Mouse (Mus musculus) Patski (cell line): Measurements from ENCODE around the gene Slc35a3. TPM values are rescaled to one million over a fixed set of nuclear protein-coding genes. Genes with fewer than 3 reads are reported as not detected.
"Not testable (repeated sequence)": the region's sequence is repeated elsewhere in the genome, so short reads cannot be mapped to it uniquely, and the experiment has no call there.

Source experiments
- ATAC-seq: fragments of 100-300 bp; one replicate; pipeline ENCODE4 v1.8.0; 2021
- CTCF ChIA-PET: fragments of 350-600 bp; sonication (Branson Sonifier 250); formaldehyde crosslinking; loops from one replicate; lab custom pipeline; 2022; ENCODE audit warnings: inconsistent platforms; lab: Charles Lee
- POLR2A ChIA-PET: fragments of 350-600 bp; sonication (Branson Sonifier 250); formaldehyde crosslinking; loops from one replicate; lab custom pipeline; 2022; ENCODE audit warnings: antibody characterized with exemption, inconsistent platforms; lab: Charles Lee
- DNase-seq: peaks from one replicate; pipeline ENCODE4 v3.0.0-alpha.2; 2011; ENCODE audit warnings: low read depth, low spot score
- H3K27me3 ChIP-seq: fragments of 371-371 bp; one replicate; pipeline ENCODE4 v1.5.1; 2021
- CTCF ChIP-seq: fragments of 100-300 bp; IDR thresholded peaks from one replicate; pipeline ENCODE4 v1.5.1; 2021
- in situ Hi-C: fragments of 300-500 bp; cut with MboI; formaldehyde crosslinking; loops from 3 replicates; pipeline ENCODE4 v1.11.1; 2018; ENCODE audit warnings: low pct_unique_long_range_greater_than_20kb, mixed read lengths
- polyA plus RNA-seq: library from polyadenylated mRNA; unstranded; gene quantifications from one replicate; pipeline ENCODE4 v1.2.3, GENCODE M21; 2021

Slc35a3 gene
- polyA plus RNA-seq, 1 experiment from 2014 or later, result 44.0 TPM

DNA sequence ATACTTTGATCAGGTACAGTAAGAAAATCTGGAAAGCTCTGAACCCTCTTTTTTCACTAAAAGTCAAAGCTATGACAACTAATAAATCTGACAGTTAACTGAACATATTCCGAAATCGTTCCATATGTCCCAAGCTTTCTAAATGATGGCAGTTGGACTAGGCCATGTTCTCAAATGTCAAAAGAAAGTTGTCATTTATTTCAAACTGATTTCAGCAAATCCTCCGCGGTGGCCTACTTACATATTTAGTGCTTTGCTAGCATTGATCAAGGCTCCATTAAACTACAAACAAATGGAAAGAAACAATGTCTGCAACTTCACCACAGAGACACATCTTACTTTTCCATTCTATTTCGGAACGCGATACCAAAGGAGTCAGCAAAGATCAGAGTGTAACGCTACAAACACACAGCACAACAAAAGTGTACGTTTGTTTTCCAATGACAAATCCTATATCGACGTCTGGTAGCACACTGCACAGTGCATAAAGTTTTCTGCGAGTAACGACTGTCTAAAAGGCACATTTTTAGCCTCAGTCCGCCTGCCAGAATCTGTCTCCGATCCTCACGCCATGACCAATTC, 51.3 kb downstream of the Slc35a3 start:
- POLR2A ChIA-PET, result interaction anchor here (0.6 to 0.8 kb wide), 3 partner anchors 63 to 87 kb away, joined by 4 to 8 read pairs (median 5); partner anchors contain the start of gene Sass6
- no peak for DNase-seq

DNA sequence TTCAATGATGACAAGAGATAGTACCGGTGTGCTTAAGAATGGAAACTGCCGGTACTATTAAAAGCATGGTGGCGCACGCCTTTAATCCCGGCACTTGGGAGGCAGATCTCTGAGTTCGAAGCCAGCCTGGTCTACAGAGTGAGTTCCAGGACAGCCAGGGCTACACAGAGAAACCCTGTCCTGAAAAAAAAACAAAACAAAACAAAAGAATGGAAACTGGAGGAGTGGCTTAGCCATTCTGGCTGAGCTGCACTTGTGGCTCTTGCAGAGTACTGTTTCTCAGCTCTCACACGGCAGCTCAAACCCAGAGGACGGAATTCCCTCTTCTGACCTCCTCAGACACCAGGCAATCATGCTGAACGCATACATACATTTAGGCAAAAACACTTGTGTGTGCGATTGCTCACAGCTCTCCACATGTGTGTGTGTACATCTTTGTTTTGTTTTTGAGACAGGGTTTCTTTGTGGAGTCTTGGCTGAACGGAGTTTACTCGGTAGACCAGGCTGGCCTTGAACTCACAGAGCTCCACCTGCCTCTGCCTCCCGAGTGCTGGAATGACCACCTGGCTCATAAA, 52.7 kb downstream of the Slc35a3 start:
- POLR2A ChIA-PET, result interaction anchor here (0.6 kb wide), 1 partner anchor 76 kb away, joined by 8 read pairs; no protein-coding TSS in a partner anchor
- TF ChIP-seq CTCF, result no peak
- DNase-seq, result no peak
- ATAC-seq, result no peak
- CTCF ChIA-PET, result interaction anchor here (0.7 to 2.3 kb wide), 7 partner anchors 10 to 79 kb away, joined by 3 to 12 read pairs (median 4); no protein-coding TSS in a partner anchor
- in situ Hi-C loops, result no loop called here
- H3K27me3 ChIP-seq, result no peaks in the 10 kb centered on the region

More for the DNA sequence above, 51.3 kb downstream of the Slc35a3 start:
- H3K27me3 ChIP-seq, result no peaks in the 10 kb centered on the region
- in situ Hi-C loops, result no loop called here
- ATAC-seq, result no peak
- no peak for TF ChIP-seq CTCF
- CTCF ChIA-PET, result interaction anchor here (0.6 to 1.4 kb wide), 6 partner anchors 10 to 329 kb away, joined by 3 to 4 read pairs (median 3); no protein-coding TSS in a partner anchor

DNA sequence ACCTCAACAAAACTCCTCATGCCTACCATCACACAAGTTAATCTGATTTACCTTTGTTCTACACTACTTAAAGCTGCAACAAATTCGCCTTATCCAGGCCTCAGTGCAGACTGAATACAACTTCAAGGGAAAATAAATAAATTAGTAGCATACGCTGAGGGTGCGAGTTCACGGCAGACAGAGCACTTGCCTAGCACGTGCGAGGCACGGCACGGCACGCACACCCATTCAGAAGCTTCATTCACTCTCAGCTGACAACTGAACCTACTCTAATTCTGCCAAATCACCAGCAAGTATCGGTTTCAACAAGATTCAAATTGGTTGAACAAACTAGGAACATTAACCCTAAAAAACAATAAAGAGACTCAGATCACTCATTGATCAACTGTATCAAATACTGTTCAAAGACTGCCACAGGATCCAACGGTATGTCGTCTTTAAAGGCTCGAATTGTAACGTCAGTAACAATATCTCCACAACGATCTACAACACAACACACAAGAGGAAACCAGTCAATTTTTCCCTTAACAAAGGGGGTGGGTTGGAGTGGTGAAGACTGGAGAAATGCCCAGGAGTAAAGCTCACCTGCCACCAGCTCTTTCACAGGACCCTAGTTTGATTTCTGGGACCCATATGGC, 53.6 kb downstream of the Slc35a3 start:
- no peak for TF ChIP-seq CTCF
- in situ Hi-C loops, result no loop called here
- CTCF ChIA-PET, result interaction anchor here (1.3 to 2.3 kb wide), 2 partner anchors 9 to 40 kb away, joined by 3 to 12 read pairs; no protein-coding TSS in a partner anchor
- DNase-seq (no peak), ATAC-seq (no peak)
- H3K27me3 ChIP-seq, result no peaks in the 10 kb centered on the region
- POLR2A ChIA-PET, result no interaction called here

DNA sequence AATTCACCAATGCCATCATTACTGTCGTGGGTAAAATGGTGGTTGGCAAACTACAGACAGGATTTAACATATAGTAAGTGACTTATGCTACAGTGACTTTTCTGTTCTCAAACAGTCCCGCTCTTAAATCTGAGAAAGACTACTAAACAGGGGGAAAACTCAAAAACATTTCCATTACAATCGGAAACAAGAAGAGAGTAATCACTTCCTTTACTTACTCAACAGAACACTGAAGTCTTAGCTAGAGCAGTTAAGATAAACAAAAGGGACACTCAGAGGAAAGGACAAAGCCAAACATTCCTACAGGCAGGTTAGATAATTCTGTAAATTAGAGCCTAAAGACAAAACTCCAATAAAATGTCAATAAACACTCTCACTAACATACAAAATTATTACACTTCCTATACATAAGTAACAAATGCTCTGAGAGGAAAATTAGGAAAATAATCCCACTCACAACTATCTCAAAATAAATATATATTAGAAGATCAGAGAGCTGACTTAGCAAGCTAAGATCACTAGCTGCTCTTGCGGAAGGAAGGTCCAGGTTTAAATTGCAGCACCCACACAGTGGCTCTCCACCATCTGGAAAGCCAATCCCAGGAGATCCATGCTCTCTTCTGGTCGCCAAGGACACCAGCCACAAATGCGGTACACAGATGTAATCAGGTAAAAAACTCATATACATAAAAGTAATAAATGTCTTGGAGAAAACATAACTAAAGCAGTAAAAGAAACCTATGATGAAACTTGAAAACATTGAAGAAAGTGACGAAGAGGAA, 56.3 kb downstream of the Slc35a3 start:
- CTCF ChIA-PET, result no interaction called here
- POLR2A ChIA-PET, result no interaction called here
- in situ Hi-C loops, result no loop called here
- no peaks in the 10 kb centered on the region for H3K27me3 ChIP-seq
- TF ChIP-seq CTCF, result no peak
- DNase-seq, result no peak
- ATAC-seq, result no peak

DNA sequence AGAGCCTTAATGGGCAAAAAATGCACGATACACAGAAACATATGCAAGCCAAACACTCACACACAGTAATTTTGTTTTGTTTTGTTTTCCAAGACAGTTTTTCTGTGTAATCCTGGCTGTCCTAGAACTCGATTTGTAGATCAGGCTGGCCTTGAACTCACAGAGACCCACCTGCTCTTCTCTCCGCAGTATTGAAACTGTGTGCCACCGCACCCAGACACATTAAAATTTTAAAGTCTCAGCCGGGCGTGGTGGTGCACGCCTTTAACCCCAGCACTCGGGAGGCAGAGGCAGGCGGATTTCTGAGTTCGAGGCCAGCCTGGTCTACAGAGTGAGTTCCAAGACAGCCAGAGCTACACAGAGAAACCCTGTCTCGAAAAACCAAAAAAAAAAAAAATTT, 58.6 kb downstream of the Slc35a3 start:
- CTCF ChIA-PET, DNase-seq, ATAC-seq, H3K27me3 ChIP-seq, POLR2A ChIA-PET, in situ Hi-C loops: not testable (repeated sequence)

DNA sequence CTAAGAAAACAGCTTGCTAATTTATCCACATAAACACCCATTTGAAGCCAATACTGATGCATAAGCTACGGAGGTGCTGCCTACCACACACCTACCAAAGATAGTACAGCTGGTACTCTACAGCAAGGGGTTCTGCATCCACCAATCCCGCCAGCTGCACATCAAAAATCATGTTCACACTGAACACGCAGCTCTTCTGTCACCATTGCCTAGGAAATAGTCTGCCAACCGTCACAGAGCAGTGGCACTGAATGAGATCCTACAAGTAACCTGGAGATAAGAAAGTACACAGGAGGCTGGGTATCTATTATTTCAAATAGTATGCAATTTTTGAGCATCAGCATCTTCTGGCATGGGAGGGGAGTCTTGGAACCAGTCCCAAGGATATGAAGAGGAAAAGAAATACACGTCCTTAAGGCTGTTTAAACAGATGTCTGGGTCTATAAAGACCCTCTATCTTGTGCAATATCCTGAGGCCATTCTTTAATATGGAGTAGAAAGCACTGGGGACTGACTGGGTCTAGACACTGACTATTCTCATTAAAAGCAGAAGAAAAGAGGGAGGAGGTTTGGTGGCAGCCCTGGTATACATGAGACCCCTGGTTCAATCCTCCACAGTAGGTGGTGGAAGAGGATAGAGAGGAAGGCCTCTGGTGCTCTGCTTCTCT, 59.2 kb downstream of the Slc35a3 start:
- ChIA-PET CTCF (no interaction called here), POLR2A (interaction anchor here (1.1 kb wide), 1 partner anchor 17 kb away, joined by 4 read pairs; no protein-coding TSS in a partner anchor)
- no peaks in the 10 kb centered on the region for H3K27me3 ChIP-seq
- ATAC-seq (no peak), DNase-seq (no peak)
- in situ Hi-C loops, result no loop called here
- no peak for TF ChIP-seq CTCF

DNA sequence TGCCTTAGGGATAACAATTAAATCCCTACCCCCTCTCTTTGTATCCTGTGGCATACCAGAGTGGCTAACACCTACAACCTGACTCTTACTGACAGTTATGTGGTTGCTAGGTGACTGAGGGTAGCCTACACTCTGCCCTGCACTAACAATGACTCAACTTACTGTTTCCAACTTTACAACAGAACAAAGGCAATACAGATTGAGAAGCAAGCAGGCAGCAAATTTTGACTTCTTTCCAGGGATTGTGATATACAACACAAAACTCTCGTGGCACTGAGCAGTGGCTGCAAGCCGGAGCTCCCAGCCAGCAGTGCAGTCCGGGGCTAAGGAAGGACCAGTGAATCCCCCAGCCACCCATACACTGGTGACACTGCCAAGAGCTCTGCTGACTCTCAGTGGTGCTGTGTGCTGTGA, 60.6 kb downstream of the Slc35a3 start:
- in situ Hi-C loops, result no loop called here
- POLR2A ChIA-PET, result no interaction called here
- TF ChIP-seq CTCF, result no peak
- peak; percentile 47 for DNase-seq
- peak; percentile 88 for ATAC-seq
- CTCF ChIA-PET, result interaction anchor here (0.6 kb wide), 1 partner anchor 9 kb away, joined by 3 read pairs; no protein-coding TSS in a partner anchor
- no peaks in the 10 kb centered on the region for H3K27me3 ChIP-seq

DNA sequence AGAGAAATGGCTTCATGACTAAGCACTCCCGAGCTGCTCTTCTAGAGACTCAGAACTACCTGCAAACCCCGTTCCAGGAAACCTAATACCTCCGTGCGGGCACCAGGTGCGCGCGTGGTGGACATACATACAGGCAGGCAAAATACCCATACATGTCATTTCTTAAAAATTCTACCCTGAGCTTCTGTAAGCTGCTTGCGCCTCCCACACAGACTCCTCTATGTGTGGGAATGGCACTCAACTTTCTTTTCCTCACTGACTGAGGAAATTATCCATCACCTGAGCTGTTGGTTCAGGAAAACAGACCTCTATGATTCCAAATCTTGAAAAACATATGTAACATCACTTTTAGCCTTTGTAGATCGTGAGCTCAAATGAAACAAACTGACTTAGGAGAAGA, 61.9 kb downstream of the Slc35a3 start:
- DNase-seq (no peak), ATAC-seq (no peak)
- ChIA-PET CTCF (interaction anchor here (0.8 to 2.4 kb wide), 8 partner anchors 9 to 143 kb away, joined by 3 to 12 read pairs (median 4); partner anchors contain the start of genes Dbt and Rtca), POLR2A (interaction anchor here (0.6 to 1.3 kb wide), 3 partner anchors 10 to 88 kb away, joined by 3 read pairs; no protein-coding TSS in a partner anchor)
- in situ Hi-C loops, result no loop called here
- no peaks in the 10 kb centered on the region for H3K27me3 ChIP-seq
- no peak for TF ChIP-seq CTCF

DNA sequence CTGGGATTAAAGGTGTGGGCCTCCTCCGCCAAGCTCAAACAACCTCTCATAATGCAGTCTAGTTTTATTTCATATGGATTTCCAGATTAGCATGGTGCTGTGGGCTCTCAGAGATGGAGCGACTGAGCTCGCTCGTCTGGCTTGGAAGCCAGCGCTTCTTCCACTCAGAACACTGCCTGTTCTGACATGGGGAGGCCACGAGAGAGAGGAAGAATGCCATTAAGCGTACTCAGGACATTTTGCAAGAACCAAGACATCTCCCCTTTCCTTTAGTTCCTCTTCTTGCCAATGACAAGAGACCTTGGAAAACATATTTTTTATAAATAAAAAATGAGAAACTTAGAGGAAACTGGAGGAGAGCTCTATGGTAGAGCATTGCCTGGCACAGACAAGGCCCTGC, 63.8 kb downstream of the Slc35a3 start:
- CTCF ChIA-PET, result interaction anchor here (2.4 kb wide), 2 partner anchors 11 kb away, joined by 7 to 12 read pairs; no protein-coding TSS in a partner anchor
- in situ Hi-C loops, result no loop called here
- POLR2A ChIA-PET, result no interaction called here
- no peak for TF ChIP-seq CTCF
- no peak for DNase-seq
- H3K27me3 ChIP-seq, result no peaks in the 10 kb centered on the region
- no peak for ATAC-seq
